Mouse (Mus musculus): Measurements from ENCODE around the gene Rtf1. TPM values are rescaled to one million over a fixed set of nuclear protein-coding genes. Genes with fewer than 3 reads are reported as not detected.
"Not testable (repeated sequence)": the region's sequence is repeated elsewhere in the genome, so short reads cannot be mapped to it uniquely, and the experiment has no call there.

Gene Rtf1
- polyA plus RNA-seq, 1 experiment, result 11.8 TPM

- Histone ChIP-seq H3K36me3 (ENCODE audit: control insufficient read depth, insufficient read depth, low read length) (no peaks in the 10 kb centered on the region; the same call in 1 of the 2 replicates), H3K27ac (ENCODE audit: control insufficient read depth, insufficient read depth, low read depth, low read length) (no peak overlapping the region), H3K4me1 (ENCODE audit: control insufficient read depth, insufficient read depth, low read length) (no peaks in the 10 kb centered on the region), H3K4me3 (ENCODE audit: control insufficient read depth, low read depth, low read length) (no peak overlapping the region), H3K27me3 (ENCODE audit: control insufficient read depth, insufficient read depth, low read length) (no peaks in the 10 kb centered on the region)
- no peak for TF ChIP-seq CTCF (IDR thresholded peaks at IDR 0.05; ENCODE audit: control insufficient read depth, insufficient read depth, insufficient replicate concordance, low read depth, low read length)
- no peak for TF ChIP-seq POLR2A (IDR thresholded peaks at IDR 0.05; ENCODE audit: control insufficient read depth, low read depth, low read length)
These were observed 23.6 kb downstream of the Rtf1 start for GRCm38 (mm10) chr2:119698472-119698871.

DNA sequence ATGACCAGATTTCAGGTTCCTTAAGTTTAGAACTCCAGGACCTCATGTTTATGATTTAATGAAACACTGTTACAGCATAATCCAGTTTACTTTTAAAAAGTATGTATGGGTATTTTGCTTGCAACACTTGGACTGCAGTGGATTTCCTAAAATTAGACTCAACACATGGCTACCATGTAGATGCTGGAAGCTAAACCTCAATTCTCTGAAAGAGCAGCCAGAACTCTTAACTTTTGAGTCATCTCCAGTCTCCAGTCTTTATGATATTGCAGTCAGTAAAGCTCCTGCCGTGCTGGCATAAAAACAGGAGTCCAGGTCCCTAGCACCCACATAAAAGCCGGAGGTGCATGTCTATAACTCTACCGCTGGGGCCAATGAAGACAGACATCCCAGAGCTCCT, 25.1 kb downstream of the Rtf1 start:
- H3K27me3 ChIP-seq (ENCODE audit: control insufficient read depth, insufficient read depth, low read length), result no peaks in the 10 kb centered on the region
- no peak overlapping the region for H3K4me3 ChIP-seq (ENCODE audit: control insufficient read depth, low read depth, low read length)
- H3K27ac ChIP-seq (ENCODE audit: control insufficient read depth, insufficient read depth, low read depth, low read length), result no peak overlapping the region
- no peaks in the 10 kb centered on the region; the same call in 1 of the 2 replicates for H3K36me3 ChIP-seq (ENCODE audit: control insufficient read depth, insufficient read depth, low read length)
- H3K4me1 ChIP-seq (ENCODE audit: control insufficient read depth, insufficient read depth, low read length), result no peaks in the 10 kb centered on the region
- TF ChIP-seq CTCF (IDR thresholded peaks at IDR 0.05; ENCODE audit: control insufficient read depth, insufficient read depth, insufficient replicate concordance, low read depth, low read length), result no peak
- no peak for TF ChIP-seq POLR2A (IDR thresholded peaks at IDR 0.05; ENCODE audit: control insufficient read depth, low read depth, low read length)

- no peak overlapping the region for H3K4me3 ChIP-seq (ENCODE audit: control insufficient read depth, low read depth, low read length)
- no peaks in the 10 kb centered on the region; the same call in 1 of the 2 replicates for H3K36me3 ChIP-seq (ENCODE audit: control insufficient read depth, insufficient read depth, low read length)
- no peaks in the 10 kb centered on the region for H3K4me1 ChIP-seq (ENCODE audit: control insufficient read depth, insufficient read depth, low read length)
- H3K27ac ChIP-seq (ENCODE audit: control insufficient read depth, insufficient read depth, low read depth, low read length), result no peak overlapping the region
- TF ChIP-seq CTCF (IDR thresholded peaks at IDR 0.05; ENCODE audit: control insufficient read depth, insufficient read depth, insufficient replicate concordance, low read depth, low read length) (no peak), POLR2A (IDR thresholded peaks at IDR 0.05; ENCODE audit: control insufficient read depth, low read depth, low read length) (no peak)
- no peaks in the 10 kb centered on the region for H3K27me3 ChIP-seq (ENCODE audit: control insufficient read depth, insufficient read depth, low read length)
These were observed 28.3 kb downstream of the Rtf1 start for GRCm38 (mm10) chr2:119703171-119703570.

DNA sequence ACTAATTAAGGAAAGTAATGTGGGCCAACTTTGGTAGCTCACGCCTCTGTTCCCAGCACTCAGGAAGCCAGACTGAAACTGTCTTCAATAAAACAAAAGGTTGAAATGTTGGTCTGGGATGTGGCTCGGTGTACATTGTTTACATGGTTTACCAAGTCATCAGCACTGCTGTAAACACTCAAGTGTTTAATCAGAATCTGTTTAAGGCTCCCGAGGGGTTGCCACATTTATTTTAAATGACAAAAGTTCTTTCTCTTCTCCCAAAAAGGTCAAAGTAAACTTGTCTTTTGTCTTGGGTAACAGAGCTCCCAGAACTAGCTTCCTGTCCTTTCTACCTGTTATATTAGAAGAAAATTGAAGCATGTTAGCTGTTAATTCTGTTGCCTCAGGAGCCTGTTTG, 32.8 kb downstream of the Rtf1 start:
- Histone ChIP-seq H3K4me3 (ENCODE audit: control insufficient read depth, low read depth, low read length) (no peak overlapping the region), H3K27ac (ENCODE audit: control insufficient read depth, insufficient read depth, low read depth, low read length) (no peak overlapping the region), H3K36me3 (ENCODE audit: control insufficient read depth, insufficient read depth, low read length) (no peaks in the 10 kb centered on the region; the same call in 1 of the 2 replicates), H3K4me1 (ENCODE audit: control insufficient read depth, insufficient read depth, low read length) (no peaks in the 10 kb centered on the region), H3K27me3 (ENCODE audit: control insufficient read depth, insufficient read depth, low read length) (no peaks in the 10 kb centered on the region)
- no peak for TF ChIP-seq POLR2A (IDR thresholded peaks at IDR 0.05; ENCODE audit: control insufficient read depth, low read depth, low read length)
- no peak for TF ChIP-seq CTCF (IDR thresholded peaks at IDR 0.05; ENCODE audit: control insufficient read depth, insufficient read depth, insufficient replicate concordance, low read depth, low read length)

- H3K4me1 ChIP-seq (ENCODE audit: control insufficient read depth, insufficient read depth, low read length), result no peaks in the 10 kb centered on the region
- H3K36me3 ChIP-seq (ENCODE audit: control insufficient read depth, insufficient read depth, low read length), result no peaks in the 10 kb centered on the region
- no peak overlapping the region for H3K27ac ChIP-seq (ENCODE audit: control insufficient read depth, insufficient read depth, low read depth, low read length)
- H3K27me3 ChIP-seq (ENCODE audit: control insufficient read depth, insufficient read depth, low read length), result no peaks in the 10 kb centered on the region
- TF ChIP-seq CTCF (IDR thresholded peaks at IDR 0.05; ENCODE audit: control insufficient read depth, insufficient read depth, insufficient replicate concordance, low read depth, low read length), result no peak
- no peak for TF ChIP-seq POLR2A (IDR thresholded peaks at IDR 0.05; ENCODE audit: control insufficient read depth, low read depth, low read length)
- no peak overlapping the region for H3K4me3 ChIP-seq (ENCODE audit: control insufficient read depth, low read depth, low read length)
These were observed 35.1 kb downstream of the Rtf1 start for GRCm38 (mm10) chr2:119710011-119710410.

- not testable (repeated sequence) for H3K4me3 ChIP-seq (ENCODE audit: control insufficient read depth, low read depth, low read length); H3K27me3 ChIP-seq (ENCODE audit: control insufficient read depth, insufficient read depth, low read length); H3K36me3 ChIP-seq (ENCODE audit: control insufficient read depth, insufficient read depth, low read length); H3K4me1 ChIP-seq (ENCODE audit: control insufficient read depth, insufficient read depth, low read length); H3K27ac ChIP-seq (ENCODE audit: control insufficient read depth, insufficient read depth, low read depth, low read length)
These were observed 41.0 kb downstream of the Rtf1 start for GRCm38 (mm10) chr2:119715868-119716267.

GRCm38 (mm10) chr2:119721070-119721469, 46.2 kb downstream of the Rtf1 start:
- H3K27me3 ChIP-seq (ENCODE audit: control insufficient read depth, insufficient read depth, low read length), result no peaks in the 10 kb centered on the region
- no peak overlapping the region for H3K4me3 ChIP-seq (ENCODE audit: control insufficient read depth, low read depth, low read length)
- H3K27ac ChIP-seq (ENCODE audit: control insufficient read depth, insufficient read depth, low read depth, low read length), result no peak overlapping the region
- H3K4me1 ChIP-seq (ENCODE audit: control insufficient read depth, insufficient read depth, low read length), result no peaks in the 10 kb centered on the region
- peaks cover 6% of the 10 kb centered on the region for H3K36me3 ChIP-seq (ENCODE audit: control insufficient read depth, insufficient read depth, low read length)
- TF ChIP-seq POLR2A (IDR thresholded peaks at IDR 0.05; ENCODE audit: control insufficient read depth, low read depth, low read length) (no peak), CTCF (IDR thresholded peaks at IDR 0.05; ENCODE audit: control insufficient read depth, insufficient read depth, insufficient replicate concordance, low read depth, low read length) (no peak)

GRCm38 (mm10) chr2:119727762-119728416, 53.0 kb downstream of the Rtf1 start:
- TF ChIP-seq CTCF (IDR thresholded peaks at IDR 0.05; ENCODE audit: control insufficient read depth, insufficient read depth, insufficient replicate concordance, low read depth, low read length) (no peak), POLR2A (IDR thresholded peaks at IDR 0.05; ENCODE audit: control insufficient read depth, low read depth, low read length) (no peak)
- Histone ChIP-seq H3K27ac (ENCODE audit: control insufficient read depth, insufficient read depth, low read depth, low read length) (no peak overlapping the region), H3K36me3 (ENCODE audit: control insufficient read depth, insufficient read depth, low read length) (peaks cover 1% of the 10 kb centered on the region)

More at GRCm38 (mm10) chr2:119727762-119728416, 53.0 kb downstream of the Rtf1 start:
- Histone ChIP-seq H3K4me3 (ENCODE audit: control insufficient read depth, low read depth, low read length) (no peak overlapping the region), H3K27me3 (ENCODE audit: control insufficient read depth, insufficient read depth, low read length) (no peaks in the 10 kb centered on the region), H3K4me1 (ENCODE audit: control insufficient read depth, insufficient read depth, low read length) (no peaks in the 10 kb centered on the region)

Measured in testis, adult 2 months (tissue).